Mouse (Mus musculus) embryonic fibroblast, embryonic 13.5 days (primary cell): Measurements from ENCODE around the gene Gm21985.

Experiments used
- CTCF ChIP-seq: IDR thresholded peaks from 2 replicates; pipeline ENCODE4 v1.5.1; 2011; ENCODE audit warnings: mild to moderate bottlenecking, control low read depth, low read length, moderate library complexity, borderline replicate concordance; ENCODE audit not compliant: insufficient read depth
- POLR2A ChIP-seq: IDR thresholded peaks from 2 replicates; pipeline ENCODE4 v1.6.1; 2011; ENCODE audit warnings: low read depth, mild to moderate bottlenecking, control low read depth, low read length, moderate library complexity

GRCm38 (mm10) chr2:112359611-112360010 is 93.5 kb downstream of the Gm21985 start:
- TF ChIP-seq POLR2A (no peak), CTCF (no peak)
